Mouse (Mus musculus) CH12.LX (cell line): ENCODE measurements at regions not wholly inside any gene's neighbourhood (a gene's known extent, or its start where the extent isn't known, plus 50 kb on each side); places are given as distances from the start of the nearest gene placed in this dataset.

Source experiments
- DNase-seq: peaks from one replicate; pipeline ENCODE4 v3.0.0-alpha.2; 2013; ENCODE audit errors: extremely low read depth
- H3K27ac ChIP-seq: 2 replicates; pipeline ENCODE4 v1.5.1; 2012; ENCODE audit warnings: low read depth, mild to moderate bottlenecking, control low read depth, moderate library complexity; ENCODE audit not compliant: insufficient read depth
- H3K27me3 ChIP-seq: replicated peaks from 2 replicates; pipeline ENCODE3; 2012; ENCODE audit warnings: inconsistent platforms
- H3K36me3 ChIP-seq, 2 experiments: replicated peaks in 1 of 2; 2 replicates each; pipeline versions ENCODE3 to v1.6.1; 2012; ENCODE audit warnings: inconsistent platforms in 1 of 2, low read length in 1 of 2, mild to moderate bottlenecking in 1 of 2, mixed read lengths in 1 of 2, moderate library complexity in 1 of 2; ENCODE audit not compliant: control insufficient read depth in 1 of 2, insufficient read depth in 1 of 2
- H3K4me1 ChIP-seq, 2 experiments: 2 replicates each; pipeline ENCODE4 v1.6.1; 2012; ENCODE audit warnings: inconsistent platforms in 1 of 2, moderate library complexity in 1 of 2; ENCODE audit not compliant: insufficient read depth in 2 of 2, control insufficient read depth in 1 of 2
- H3K4me2 ChIP-seq: 2 replicates; pipeline ENCODE4 v1.6.1; 2012; ENCODE audit warnings: low read depth, mild to moderate bottlenecking, control low read depth; ENCODE audit not compliant: poor library complexity, insufficient read depth, severe bottlenecking
- H3K4me3 ChIP-seq, 3 experiments: fragments of 150-350 bp in 1 of 3; sonication (generic) in 1 of 3; replicated peaks in 1 of 3; 2 replicates each; pipeline versions ENCODE3 to v1.5.1; 2011 to 2012; ENCODE audit warnings: low read depth in 2 of 3, low read length in 2 of 3, mild to moderate bottlenecking in 2 of 3, moderate library complexity in 2 of 3, control low read depth in 1 of 3, improper control_type of control experiment in 1 of 3, inconsistent platforms in 1 of 3, mixed read lengths in 1 of 3; ENCODE audit not compliant: poor library complexity in 1 of 3
- H3K79me2 ChIP-seq: replicated peaks from 2 replicates; pipeline ENCODE4 v1.6.1; 2012; ENCODE audit warnings: mild to moderate bottlenecking, moderate library complexity; ENCODE audit not compliant: control insufficient read depth, poor library complexity, insufficient read depth, severe bottlenecking; ENCODE audit errors: extremely low read depth
- H3K9ac ChIP-seq: 2 replicates; pipeline ENCODE4 v1.6.1; 2012; ENCODE audit warnings: low read depth, mild to moderate bottlenecking, control low read depth, moderate library complexity; ENCODE audit not compliant: insufficient read depth
- H3K9me3 ChIP-seq: replicated peaks from 2 replicates; pipeline ENCODE3; 2012; ENCODE audit warnings: low read length, inconsistent platforms, mixed read lengths
- BHLHE40 ChIP-seq: IDR thresholded peaks from 2 replicates; pipeline ENCODE4 v1.6.1; 2011; ENCODE audit warnings: mild to moderate bottlenecking, low read depth, low read length, improper control_type of control experiment
- CHD2 ChIP-seq: IDR thresholded peaks from 2 replicates; pipeline ENCODE4 v1.6.1; 2011; ENCODE audit warnings: low read length, improper control_type of control experiment
- CTCF ChIP-seq, 2 experiments: IDR thresholded peaks in 1 of 2; conservative IDR thresholded peaks in 1 of 2; 2 replicates each; pipeline ENCODE4 v1.5.1; 2011 to 2012; ENCODE audit warnings: low read depth in 2 of 2, low read length in 2 of 2, improper control_type of control experiment in 1 of 2, inconsistent platforms in 1 of 2, mild to moderate bottlenecking in 1 of 2, moderate library complexity in 1 of 2
- E2F4 ChIP-seq: IDR thresholded peaks from 2 replicates; pipeline ENCODE4 v1.6.1; 2011; ENCODE audit warnings: low read depth, low read length, improper control_type of control experiment; ENCODE audit not compliant: insufficient replicate concordance
- EP300 ChIP-seq: IDR thresholded peaks from 2 replicates; pipeline ENCODE4 v1.6.1; 2011; ENCODE audit warnings: low read length, improper control_type of control experiment
- ETS1 ChIP-seq: conservative IDR thresholded peaks from 2 replicates; pipeline ENCODE4 v1.6.1; 2012; ENCODE audit warnings: low read depth, mild to moderate bottlenecking, inconsistent platforms, low read length, improper control_type of control experiment, moderate library complexity
- GABPA ChIP-seq: IDR thresholded peaks from 2 replicates; pipeline ENCODE4 v1.6.1; 2012; ENCODE audit warnings: low read depth, low read length, improper control_type of control experiment, inconsistent platforms; ENCODE audit not compliant: insufficient replicate concordance
- HCFC1 ChIP-seq: IDR thresholded peaks from 2 replicates; pipeline ENCODE4 v1.6.1; 2012; ENCODE audit warnings: low read depth, mild to moderate bottlenecking, inconsistent platforms, low read length, improper control_type of control experiment
- IRF4 ChIP-seq: IDR thresholded peaks from 2 replicates; pipeline ENCODE4 v1.6.1; 2014; ENCODE audit warnings: low read depth, mild to moderate bottlenecking, inconsistent platforms, low read length, improper control_type of control experiment
- JUN ChIP-seq: IDR thresholded peaks from 2 replicates; pipeline ENCODE4 v1.6.1; 2011; ENCODE audit warnings: low read depth, mild to moderate bottlenecking, low read length, improper control_type of control experiment, moderate library complexity; ENCODE audit not compliant: insufficient read depth
- JUND ChIP-seq: conservative IDR thresholded peaks from 2 replicates; pipeline ENCODE4 v1.6.1; 2011; ENCODE audit warnings: low read depth, low read length, improper control_type of control experiment
- KAT2A ChIP-seq: IDR thresholded peaks from 2 replicates; pipeline ENCODE4 v1.6.1; 2012; ENCODE audit warnings: low read length, improper control_type of control experiment, inconsistent platforms; ENCODE audit not compliant: insufficient replicate concordance
- MAFK ChIP-seq: IDR thresholded peaks from 2 replicates; pipeline ENCODE4 v1.6.1; 2011; ENCODE audit warnings: low read length, improper control_type of control experiment; ENCODE audit not compliant: insufficient replicate concordance
- MEF2A ChIP-seq: IDR thresholded peaks from 2 replicates; pipeline ENCODE4 v1.6.1; 2014; ENCODE audit warnings: low read depth, mild to moderate bottlenecking, inconsistent platforms, low read length, improper control_type of control experiment, borderline replicate concordance
- MYC ChIP-seq: IDR thresholded peaks from 2 replicates; pipeline ENCODE4 v1.6.1; 2011; ENCODE audit warnings: low read depth, mild to moderate bottlenecking, improper control_type of control experiment, low read length
- POLR2A ChIP-seq: IDR thresholded peaks from 2 replicates; pipeline ENCODE4 v1.6.1; 2011; ENCODE audit warnings: low read depth, mild to moderate bottlenecking, improper control_type of control experiment, low read length
- POLR2AphosphoS2 ChIP-seq: IDR thresholded peaks from 2 replicates; pipeline ENCODE4 v1.6.1; 2011; ENCODE audit warnings: low read depth, low read length, improper control_type of control experiment
- RCOR1 ChIP-seq: conservative IDR thresholded peaks from 2 replicates; pipeline ENCODE4 v1.6.1; 2012; ENCODE audit warnings: low read depth, mild to moderate bottlenecking, inconsistent platforms, low read length, improper control_type of control experiment
- SIN3A ChIP-seq: IDR thresholded peaks from 2 replicates; pipeline ENCODE4 v1.6.1; 2012; ENCODE audit warnings: low read length, improper control_type of control experiment, inconsistent platforms
- SMC3 ChIP-seq: IDR thresholded peaks from 2 replicates; pipeline ENCODE4 v1.6.1; 2011; ENCODE audit warnings: low read depth, low read length, improper control_type of control experiment
- TBP ChIP-seq: conservative IDR thresholded peaks from 2 replicates; pipeline ENCODE4 v1.6.1; 2011; ENCODE audit warnings: low read depth, low read length, improper control_type of control experiment
- TCF12 ChIP-seq: IDR thresholded peaks from 2 replicates; pipeline ENCODE4 v1.6.1; 2014; ENCODE audit warnings: low read depth, mild to moderate bottlenecking, inconsistent platforms, low read length, improper control_type of control experiment
- UBTF ChIP-seq: IDR thresholded peaks from 2 replicates; pipeline ENCODE4 v1.6.1; 2012; ENCODE audit warnings: low read depth, mild to moderate bottlenecking, inconsistent platforms, low read length, improper control_type of control experiment, moderate library complexity
- ZMIZ1 ChIP-seq: IDR thresholded peaks from 2 replicates; pipeline ENCODE4 v1.6.1; 2012; ENCODE audit warnings: low read depth, mild to moderate bottlenecking, inconsistent platforms, low read length, improper control_type of control experiment
- dilution Hi-C: fragments of 300-500 bp; cut with MboI; formaldehyde crosslinking; loops from 2 replicates; pipeline ENCODE4 v1.14.3; 2020; ENCODE audit warnings: low sequenced_read_pairs; ENCODE audit not compliant: extremely low pct_unique_long_range_greater_than_20kb, extremely low pct_ligation_motif_present
- in situ Hi-C: fragments of 300-500 bp; cut with MboI; formaldehyde crosslinking; loops from 3 replicates; pipeline ENCODE4 v1.14.3; 2019; ENCODE audit warnings: low sequenced_read_pairs, low pct_ligation_motif_present, low pct_unique_long_range_greater_than_20kb, mixed read lengths

DNA sequence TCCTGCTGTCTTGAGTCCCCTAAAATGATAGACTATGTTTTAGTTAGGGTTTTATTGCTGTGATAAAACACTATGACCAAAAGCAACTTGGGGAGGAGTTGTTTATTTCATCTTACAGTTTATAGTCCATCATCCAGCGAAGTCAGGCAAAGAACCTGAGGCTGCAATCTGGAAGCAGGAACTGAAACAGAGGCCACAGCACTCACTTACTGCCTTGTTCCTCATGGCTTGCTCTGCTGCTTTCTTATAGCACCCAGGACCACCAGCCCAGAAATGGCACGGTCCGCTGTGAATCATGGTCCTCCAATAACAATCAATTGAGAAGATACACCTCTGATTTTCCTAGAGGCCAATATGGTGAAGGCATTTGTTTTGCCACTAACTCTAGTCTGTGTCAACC, 486.5 kb upstream of the Clint1 start:
- peak; percentile 15 for DNase-seq
- dilution Hi-C loops (no loop called here), in situ Hi-C loops (no loop called here)

DNA sequence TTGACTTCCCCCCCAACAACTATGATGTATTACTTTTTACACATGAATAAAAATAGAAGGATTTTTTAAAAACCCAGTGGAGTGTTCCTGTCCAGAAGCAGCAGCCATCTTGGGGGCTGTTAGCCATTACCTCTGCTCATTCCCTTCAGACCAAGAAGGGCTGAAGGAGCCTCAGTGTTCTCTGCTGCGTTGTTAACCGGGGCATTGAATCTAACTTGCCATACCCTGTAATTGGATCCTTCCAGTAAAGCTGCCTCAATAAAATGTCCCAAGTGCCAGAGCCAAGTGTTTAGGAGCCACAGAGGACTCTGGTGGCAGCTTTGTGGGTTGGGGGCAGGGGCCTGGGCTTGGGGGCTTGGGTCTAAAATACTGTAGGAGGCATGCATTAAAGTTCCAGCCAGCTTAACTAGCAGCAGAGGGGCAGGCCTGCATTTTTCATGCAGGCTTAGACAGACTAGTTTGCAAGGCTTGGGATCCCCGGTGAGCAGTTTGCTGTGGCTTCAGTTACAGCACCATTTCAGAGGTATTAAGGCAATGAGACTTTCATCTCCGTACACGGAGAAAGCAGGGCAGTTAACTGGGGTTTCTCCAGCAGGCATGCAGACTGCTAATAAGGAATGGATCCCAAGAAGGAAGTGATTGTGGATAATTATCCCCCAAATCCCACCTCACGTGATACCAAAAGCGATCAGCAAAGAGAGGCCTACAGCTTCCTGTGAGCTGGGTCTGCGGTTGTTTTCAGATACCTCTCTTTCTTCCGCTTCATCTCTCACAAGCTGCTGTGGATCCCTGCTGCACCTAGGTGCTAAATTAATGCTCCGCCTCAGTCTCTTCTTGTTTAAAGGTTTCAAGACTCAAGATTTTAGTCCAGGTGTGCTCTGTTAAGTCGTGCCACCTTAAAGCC, 462.4 kb upstream of the Clint1 start:
- no peaks in the 10 kb centered on the region for H3K9me3 ChIP-seq
- no peaks in the 10 kb centered on the region for H3K27me3 ChIP-seq
- dilution Hi-C loops (no loop called here), in situ Hi-C loops (no loop called here)
- DNase-seq: no peak
- H3K27ac ChIP-seq: no peak overlapping the region
- H3K4me1 ChIP-seq: no peaks in the 10 kb centered on the region
- no peaks in the 10 kb centered on the region for H3K36me3 ChIP-seq
- no peak overlapping the region for H3K4me2 ChIP-seq
- TF ChIP-seq MAFK: no peak
- H3K4me3 ChIP-seq: no peak overlapping the region
- no peaks in the 10 kb centered on the region for H3K79me2 ChIP-seq
- no peak overlapping the region for H3K9ac ChIP-seq

More for the DNA sequence above, 486.5 kb upstream of the Clint1 start:
- H3K36me3 ChIP-seq: no peaks in the 10 kb centered on the region
- H3K27ac ChIP-seq: no peak overlapping the region
- TF ChIP-seq GABPA (no peak), SIN3A (no peak), SMC3 (no peak), IRF4 (peak; percentile 61), RCOR1 (no peak), MYC (no peak), POLR2A (no peak), JUN (no peak), POLR2AphosphoS2 (no peak), EP300 (peak; percentile 39; the same call in 1 of the 2 replicates), E2F4 (no peak), CTCF (conservative IDR thresholded peaks at IDR 0.05 in 1 of 2, IDR thresholded peaks at IDR 0.05 in 1 of 2; ENCODE audit: low read depth in 2 of 2, low read length in 2 of 2) (no peak)
- H3K4me3 ChIP-seq: no peak overlapping the region
- H3K27me3 ChIP-seq: no peaks in the 10 kb centered on the region
- H3K9ac ChIP-seq: no peak overlapping the region
- H3K79me2 ChIP-seq: no peaks in the 10 kb centered on the region
- no peaks in the 10 kb centered on the region for H3K9me3 ChIP-seq
- H3K4me1 ChIP-seq: peaks cover 0 to 7% of the 10 kb centered on the region in 2 experiments; a peak in 2 of 4 replicates
- no peak overlapping the region for H3K4me2 ChIP-seq

DNA sequence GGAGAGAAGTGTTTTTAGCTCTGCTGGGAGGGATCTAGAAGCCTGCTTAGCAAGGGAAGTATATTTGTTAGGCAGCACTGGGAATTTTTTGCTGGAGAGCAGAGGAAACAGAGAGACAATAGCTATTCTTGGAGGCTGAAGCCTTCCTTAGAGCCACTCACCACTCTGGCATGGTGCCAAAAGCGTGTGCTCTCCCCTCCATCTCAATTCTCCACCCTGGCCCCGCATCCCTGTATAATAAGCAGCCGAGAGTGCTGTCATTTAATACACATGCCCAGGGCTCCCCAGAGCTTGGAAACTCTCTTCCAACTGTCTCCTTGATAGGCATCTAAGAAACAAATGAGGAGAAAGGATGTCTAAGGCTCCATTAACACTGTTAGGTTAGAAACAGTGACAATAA, 455.8 kb upstream of the Clint1 start:
- H3K4me3 ChIP-seq: no peak overlapping the region
- no peaks in the 10 kb centered on the region for H3K9me3 ChIP-seq
- no peak overlapping the region for H3K27ac ChIP-seq
- no peak overlapping the region for H3K9ac ChIP-seq
- in situ Hi-C loops (no loop called here), dilution Hi-C loops (no loop called here)
- no peak for DNase-seq
- no peaks in the 10 kb centered on the region for H3K27me3 ChIP-seq
- H3K79me2 ChIP-seq: no peaks in the 10 kb centered on the region
- H3K4me1 ChIP-seq: no peaks in the 10 kb centered on the region
- H3K4me2 ChIP-seq: no peak overlapping the region
- H3K36me3 ChIP-seq: no peaks in the 10 kb centered on the region
- TF ChIP-seq RCOR1 (no peak), HCFC1 (no peak), TBP (no peak), MEF2A (no peak), MYC (no peak), TCF12 (no peak), POLR2A (no peak), UBTF (no peak), KAT2A (no peak), ZMIZ1 (no peak), BHLHE40 (no peak), JUND (no peak), CHD2 (no peak), SMC3 (no peak), IRF4 (no peak), EP300 (no peak), CTCF (conservative IDR thresholded peaks at IDR 0.05 in 1 of 2, IDR thresholded peaks at IDR 0.05 in 1 of 2; ENCODE audit: low read depth in 2 of 2, low read length in 2 of 2) (no peak), ETS1 (no peak)
